Mouse (Mus musculus): Measurements from ENCODE around the gene Rab3c. TPM values are rescaled to one million over a fixed set of nuclear protein-coding genes. Genes with fewer than 3 reads are reported as not detected.

The Rab3c gene
- polyA plus RNA-seq, 1 experiment from 2014 or later: 211 TPM

GRCm38 (mm10) chr13:110008539-110008938 is 272.3 kb downstream of the Rab3c start:
- no peaks in the 10 kb centered on the region for H3K36me3 ChIP-seq (ENCODE audit: control insufficient read depth, insufficient read depth, low read length)
- 0 out of 2 replicates have a peak, but pooled peaks cover 4% of the 10 kb centered on the region for H3K4me1 ChIP-seq (ENCODE audit: control insufficient read depth, insufficient read depth, low read length)
- no peak overlapping the region for H3K27ac ChIP-seq (ENCODE audit: low read depth, low read length)
- no peaks in the 10 kb centered on the region for H3K27me3 ChIP-seq (ENCODE audit: control insufficient read depth, insufficient read depth, low read length)
- no peaks in the 10 kb centered on the region for H3K9me3 ChIP-seq (ENCODE audit: control insufficient read depth, low read length)
- H3K9ac ChIP-seq (replicated peaks; ENCODE audit: low read depth, low read length): no peak overlapping the region
- no peak overlapping the region for H3K4me3 ChIP-seq (ENCODE audit: low read depth, low read length)
- H3K4me2 ChIP-seq (ENCODE audit: low read depth, low read length): 0 out of 2 replicates have a peak overlapping the region, but pooled peaks have one; percentile 2
- 20% methylated on average over 8 of the region's 8 CpGs for WGBS
- ATAC-seq (ENCODE audit: low read depth): peak; percentile 77

GRCm38 (mm10) chr13:110006106-110006781 is 274.6 kb downstream of the Rab3c start:
- H3K27ac ChIP-seq (ENCODE audit: low read depth, low read length): no peak overlapping the region
- no peak overlapping the region for H3K4me3 ChIP-seq (ENCODE audit: low read depth, low read length)
- no peak for ATAC-seq (ENCODE audit: low read depth)
- H3K4me2 ChIP-seq (ENCODE audit: low read depth, low read length): no peak overlapping the region
- H3K27me3 ChIP-seq (ENCODE audit: control insufficient read depth, insufficient read depth, low read length): no peaks in the 10 kb centered on the region
- H3K9ac ChIP-seq (replicated peaks; ENCODE audit: low read depth, low read length): no peak overlapping the region
- H3K36me3 ChIP-seq (ENCODE audit: control insufficient read depth, insufficient read depth, low read length): no peaks in the 10 kb centered on the region
- 0 out of 2 replicates have a peak, but pooled peaks cover 4% of the 10 kb centered on the region for H3K4me1 ChIP-seq (ENCODE audit: control insufficient read depth, insufficient read depth, low read length)
- no peaks in the 10 kb centered on the region for H3K9me3 ChIP-seq (ENCODE audit: control insufficient read depth, low read length)
- whole genome bisulfite sequencing: 54% methylated on average over 21 of the region's 21 CpGs

Other genes starting within 250 kb of the Rab3c start
- not detected in 2 replicates for gene Gapt, start 76.2 kb upstream of the Rab3c start, polyA plus RNA-seq (2014; fragmentation: Nextera tagmentation; extraction: Ambion mirVana)
- 129 and 147 TPM in 2 replicates for gene Plk2, start 114.0 kb upstream of the Rab3c start, polyA plus RNA-seq (2014; fragmentation: Nextera tagmentation; extraction: Ambion mirVana)